In the genomic region with DNA sequence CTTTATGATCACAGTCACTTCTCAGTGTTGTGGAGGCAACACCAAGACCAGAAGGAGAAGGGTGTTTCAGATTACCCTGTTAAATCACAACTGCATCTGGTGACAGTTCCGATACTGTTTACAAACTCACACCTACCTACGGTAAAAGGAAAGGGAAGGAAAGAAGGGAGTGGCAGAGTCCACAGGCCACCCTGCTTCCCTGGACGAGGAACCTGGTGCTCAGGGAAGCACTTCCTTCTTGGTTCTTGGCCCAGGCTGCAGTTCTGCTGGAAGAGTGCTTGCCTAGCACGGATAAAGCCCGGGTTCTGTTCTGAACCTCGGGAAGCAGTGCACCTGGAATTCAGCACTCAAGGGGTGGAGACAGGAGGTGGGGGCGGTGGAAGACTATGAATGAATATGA, we compare ENCODE assay signal across 25 mouse cellular contexts. TPM values are rescaled to one million over a fixed set of nuclear protein-coding genes. Genes with fewer than 3 reads are reported as not detected.
DNase-seq lines count a peak whose midpoint lies in the region; ATAC-seq and TF ChIP-seq lines count a peak whose summit lies in the region.
"Had no signal": no experiment of that assay in that cellular context is flagged by ENCODE, and none has a peak within 500 bp of the region (broad histone marks: within the 10 kb centered on the region; RNA-seq: fewer than 3 reads in every experiment).

No protein-coding gene starts in this region.

- TF ChIP-seq EP300 in heart, adult 2 months (IDR thresholded peaks at IDR 0.05; ENCODE audit: insufficient read depth, low read depth, low read length): no peak
- no peak for TF ChIP-seq EP300 in stomach, postnatal 0 days (optimal IDR thresholded peaks at IDR 0.05)

- H3K36me3 ChIP-seq in forebrain, embryonic 10.5 days (replicated peaks): no peaks in the 10 kb centered on the region; the same call in 1 of the 2 replicates
- no peaks in the 10 kb centered on the region for H3K36me3 ChIP-seq in forebrain, embryonic 14.5 days (ENCODE audit: control insufficient read depth, insufficient read depth, low read length)
- H3K36me3 ChIP-seq in heart, embryonic 16.5 days (ENCODE audit: control insufficient read depth, insufficient read depth): peaks cover 3% of the 10 kb centered on the region; the same call in 1 of the 2 replicates
- H3K36me3 ChIP-seq in heart, adult 2 months (ENCODE audit: control insufficient read depth, insufficient read depth, low read length): peaks cover 19% of the 10 kb centered on the region
- no peaks in the 10 kb centered on the region; the same call in 1 of the 2 replicates for H3K36me3 ChIP-seq in ES-E14 (ENCODE audit: control insufficient read depth, insufficient read depth, low read length, poor library complexity, severe bottlenecking)
- no peaks in the 10 kb centered on the region for H3K36me3 ChIP-seq in stomach, postnatal 0 days (ENCODE audit: control insufficient read depth, insufficient read depth, low read length)
- H3K36me3 ChIP-seq: forebrain, embryonic 12.5 days; heart, embryonic 15.5 days; limb, embryonic 13.5 days; lung, embryonic 15.5 days; midbrain, embryonic 10.5 days; midbrain, embryonic 15.5 days had no signal

- TF ChIP-seq POLR2A in heart, adult 2 months (IDR thresholded peaks at IDR 0.05; ENCODE audit: insufficient read depth, low read depth, low read length): no peak

- H3K9me3 ChIP-seq in forebrain, embryonic 10.5 days: no peaks in the 10 kb centered on the region
- H3K9me3 ChIP-seq in forebrain, embryonic 14.5 days (replicated peaks; ENCODE audit: control insufficient read depth, low read length): no peaks in the 10 kb centered on the region
- H3K9me3 ChIP-seq in heart, embryonic 16.5 days (replicated peaks; ENCODE audit: control insufficient read depth, low read length): no peaks in the 10 kb centered on the region
- H3K9me3 ChIP-seq in ES-E14 (ENCODE audit: control insufficient read depth, insufficient read depth, low read depth, low read length): no peaks in the 10 kb centered on the region
- no peaks in the 10 kb centered on the region for H3K9me3 ChIP-seq in stomach, postnatal 0 days (ENCODE audit: control insufficient read depth, low read length)
- H3K9me3 ChIP-seq: forebrain, embryonic 12.5 days; heart, embryonic 15.5 days; limb, embryonic 13.5 days; lung, embryonic 15.5 days; midbrain, embryonic 10.5 days; midbrain, embryonic 15.5 days had no signal

- no peak overlapping the region for H3K4me2 ChIP-seq in forebrain, embryonic 14.5 days (ENCODE audit: low read length)
- no peak overlapping the region for H3K4me2 ChIP-seq in heart, embryonic 16.5 days (ENCODE audit: low read depth, low read length)
- no peak overlapping the region for H3K4me2 ChIP-seq in stomach, postnatal 0 days (replicated peaks; ENCODE audit: low read depth)
- H3K4me2 ChIP-seq: forebrain, embryonic 12.5 days; heart, embryonic 15.5 days; limb, embryonic 13.5 days; liver, embryonic 11.5 days; lung, embryonic 15.5 days; midbrain, embryonic 15.5 days had no signal

- H3K27me3 ChIP-seq in forebrain, embryonic 10.5 days (ENCODE audit: poor library complexity, severe bottlenecking): peaks cover 8% of the 10 kb centered on the region; the same call in 1 of the 2 replicates
- H3K27me3 ChIP-seq in forebrain, embryonic 14.5 days (replicated peaks; ENCODE audit: control insufficient read depth, insufficient read depth, low read length): no peaks in the 10 kb centered on the region
- H3K27me3 ChIP-seq in heart, embryonic 16.5 days (ENCODE audit: control insufficient read depth, insufficient read depth, low read length): no peaks in the 10 kb centered on the region
- no peaks in the 10 kb centered on the region for H3K27me3 ChIP-seq in heart, adult 2 months (ENCODE audit: control insufficient read depth, insufficient read depth, low read length)
- H3K27me3 ChIP-seq in stomach, postnatal 0 days (ENCODE audit: control insufficient read depth, insufficient read depth, low read length): no peaks in the 10 kb centered on the region
- H3K27me3 ChIP-seq: CH12.LX; forebrain, embryonic 12.5 days; heart, embryonic 15.5 days; limb, embryonic 13.5 days; lung, embryonic 15.5 days; midbrain, embryonic 15.5 days had no signal

- no peak overlapping the region for H3K4me3 ChIP-seq in forebrain, embryonic 10.5 days
- no peak overlapping the region for H3K4me3 ChIP-seq in forebrain, embryonic 14.5 days (ENCODE audit: low read depth, low read length)
- H3K4me3 ChIP-seq in heart, embryonic 16.5 days (ENCODE audit: low read length): no peak overlapping the region
- no peak overlapping the region for H3K4me3 ChIP-seq in heart, adult 2 months
- no peak overlapping the region for H3K4me3 ChIP-seq in ES-E14 (ENCODE audit: insufficient read depth in 1 of 2, low read depth in 1 of 2, low read length in 2 of 2, poor library complexity in 1 of 2, severe bottlenecking in 1 of 2)
- H3K4me3 ChIP-seq in stomach, postnatal 0 days (ENCODE audit: low read depth, low read length): no peak overlapping the region
- H3K4me3 ChIP-seq: erythroblast, embryonic 14.5 days; forebrain, embryonic 12.5 days; heart, embryonic 15.5 days; layer of hippocampus, adult 2 months; limb, embryonic 13.5 days; lung, embryonic 15.5 days; midbrain, embryonic 10.5 days; midbrain, embryonic 15.5 days had no signal

- H3K9ac ChIP-seq in forebrain, embryonic 14.5 days (ENCODE audit: low read length): no peak overlapping the region
- H3K9ac ChIP-seq in heart, embryonic 16.5 days (ENCODE audit: low read length): 0 out of 2 replicates have a peak overlapping the region, but pooled peaks have one; percentile 13
- no peak overlapping the region for H3K9ac ChIP-seq in heart, adult 2 months (ENCODE audit: low read depth, low read length)
- H3K9ac ChIP-seq in ES-E14 (ENCODE audit: insufficient read depth, low read depth, low read length, poor library complexity, severe bottlenecking): no peak overlapping the region
- H3K9ac ChIP-seq in stomach, postnatal 0 days (ENCODE audit: low read length): no peak overlapping the region
- H3K9ac ChIP-seq: forebrain, embryonic 12.5 days; heart, embryonic 15.5 days; limb, embryonic 13.5 days; lung, embryonic 15.5 days; midbrain, embryonic 15.5 days had no signal

- intact Hi-C loops in heart, adult 2 months (cut with DNase I): no loop called here

- H3K79me2 ChIP-seq in heart, adult 2 months (replicated peaks; ENCODE audit: control insufficient read depth, insufficient read depth, low read length): peaks cover 6% of the 10 kb centered on the region

- peaks cover 91% of the 10 kb centered on the region for H3K4me1 ChIP-seq in forebrain, embryonic 10.5 days
- peaks cover 30% of the 10 kb centered on the region for H3K4me1 ChIP-seq in forebrain, embryonic 14.5 days (ENCODE audit: control insufficient read depth, insufficient read depth, low read length)
- H3K4me1 ChIP-seq in heart, embryonic 16.5 days (ENCODE audit: control insufficient read depth, insufficient read depth, low read length): peaks cover 69% of the 10 kb centered on the region
- H3K4me1 ChIP-seq in heart, adult 2 months (ENCODE audit: control insufficient read depth, insufficient read depth, low read length): peaks cover 52% of the 10 kb centered on the region
- peaks cover 28 to 46% of the 10 kb centered on the region in 2 experiments for H3K4me1 ChIP-seq in ES-E14 (ENCODE audit: control insufficient read depth in 2 of 2, insufficient read depth in 2 of 2, low read length in 2 of 2, poor library complexity in 1 of 2)
- peaks cover 3% of the 10 kb centered on the region; the same call in 1 of the 2 replicates for H3K4me1 ChIP-seq in stomach, postnatal 0 days (replicated peaks; ENCODE audit: control insufficient read depth, insufficient read depth)

- no peak for TF ChIP-seq CTCF in heart, adult 2 months (IDR thresholded peaks at IDR 0.05)
- TF ChIP-seq CTCF in stomach, postnatal 0 days (IDR thresholded peaks at IDR 0.05; ENCODE audit: low read depth): no peak

- in situ Hi-C loops in ES-E14 (cut with MboI; ENCODE audit: low sequenced_read_pairs in 2 of 2, unreplicated experiment in 2 of 2): no loop called here

- 66% methylated on average over 7 of the region's 7 CpGs for WGBS in forebrain, embryonic 10.5 days
- 67% methylated on average over 7 of the region's 7 CpGs for WGBS in forebrain, embryonic 14.5 days
- 41% methylated on average over 7 of the region's 7 CpGs for WGBS in heart, embryonic 16.5 days
- 33% methylated on average over 7 of the region's 7 CpGs for WGBS in heart, adult 2 months
- 44% methylated on average over 7 of the region's 7 CpGs for WGBS in stomach, postnatal 0 days

- ATAC-seq in forebrain, embryonic 14.5 days: no peak
- no peak for ATAC-seq in heart, embryonic 16.5 days (replicated peaks; ENCODE audit: extremely low read depth, insufficient read depth, low FRiP score)
- peak; percentile 78 for ATAC-seq in stomach, postnatal 0 days (ENCODE audit: low FRiP score, low TSS enrichment)
- ATAC-seq: hindbrain, embryonic 16.5 days; midbrain, embryonic 15.5 days had no signal

- H3K27ac ChIP-seq in forebrain, embryonic 10.5 days: peak overlapping the region; percentile 56; the same call in 1 of the 2 replicates
- H3K27ac ChIP-seq in forebrain, embryonic 14.5 days (ENCODE audit: low read depth, low read length): no peak overlapping the region
- peak overlapping the region; percentile 1; the same call in 1 of the 2 replicates for H3K27ac ChIP-seq in heart, embryonic 16.5 days (ENCODE audit: low read length)
- H3K27ac ChIP-seq in heart, adult 2 months: no peak overlapping the region; the same call in 1 of the 2 replicates
- H3K27ac ChIP-seq in ES-E14 (ENCODE audit: insufficient read depth, low read depth, low read length, poor library complexity, severe bottlenecking): peak overlapping the region; percentile 42; the same call in 1 of the 2 replicates
- no peak overlapping the region for H3K27ac ChIP-seq in stomach, postnatal 0 days (replicated peaks)
- H3K27ac ChIP-seq: forebrain, embryonic 12.5 days; heart, embryonic 15.5 days; layer of hippocampus, adult 2 months; limb, embryonic 13.5 days; lung, embryonic 15.5 days; midbrain, embryonic 15.5 days had no signal

- DNase-seq in forebrain, embryonic 10.5 days (ENCODE audit: extremely low spot score, low spot score): no peak
- DNase-seq in forebrain, embryonic 14.5 days (ENCODE audit: low spot score): no peak
- DNase-seq in heart, adult 2 months: no peak
- no peak for DNase-seq in ES-E14 (ENCODE audit: low read depth, low spot score)
- DNase-seq in stomach, postnatal 0 days (ENCODE audit: low spot score): peak; percentile 41
- DNase-seq in yolk sac, embryonic 10.5 days (ENCODE audit: low spot score): no peak
- DNase-seq: adrenal gland, postnatal 25 days; cerebellum, adult 11-12 months; cerebellum, adult 9-11 months; gastrocnemius, postnatal 10 days; kidney, adult 9 months; kidney, postnatal 14 days; right cerebral cortex, adult 18-20 months had no signal

RNA-seq across cellular contexts. Expression of a gene that starts 48.5 kb away (rescaled TPM):
- polyA plus RNA-seq in forebrain, embryonic 10.5 days (2016; fragmentation: Nextera tagmentation; extraction: Ambion mirVana): 13.1 and 15.4 TPM in 2 replicates
- polyA plus RNA-seq in forebrain, embryonic 14.5 days (2014; fragmentation: Nextera tagmentation; extraction: Ambion mirVana): 15.5 and 19.9 TPM in 2 replicates
- polyA plus RNA-seq in heart, embryonic 16.5 days (2015; fragmentation: Nextera tagmentation; extraction: Ambion mirVana): 19.9 and 24.4 TPM in 2 replicates
- total RNA-seq in heart, adult 2 months (2021): 10 to 100 TPM; 42.9 to 45.4 TPM
- 27.0 and 40.5 TPM in 2 replicates for polyA plus RNA-seq in heart, adult 2 months (2012; rRNA removed)
- total RNA-seq in ES-E14 (2012; rRNA removed): 16.6 and 19.0 TPM in 2 replicates
- polyA plus RNA-seq in stomach, postnatal 0 days (2015; fragmentation: Nextera tagmentation; extraction: Ambion mirVana): 3.1 and 3.6 TPM in 2 replicates

Comparison
In these comparisons a context has a peak if more than half of its experiments do, and no peak if none do; other contexts are left out.
1. H3K27ac ChIP-seq: peak in forebrain, embryonic 10.5 days (single experiment), heart, embryonic 16.5 days (single experiment) and ES-E14 (single experiment); none in forebrain, embryonic 14.5 days (single experiment), heart, adult 2 months (single experiment) and stomach, postnatal 0 days (single experiment).